8 mouse cellular contexts compared by ENCODE assay signal in genomic region chr19:59418024-59418423, GRCm38 (mm10). TPM values are rescaled to one million over a fixed set of nuclear protein-coding genes. Genes with fewer than 3 reads are reported as not detected.
DNase-seq lines count a peak whose midpoint lies in the region; ATAC-seq and TF ChIP-seq lines count a peak whose summit lies in the region.

No protein-coding gene starts in this region.

- TF ChIP-seq CTCF in spleen, adult 2 months (IDR thresholded peaks at IDR 0.05; ENCODE audit: extremely low read depth, insufficient read depth, insufficient read length, insufficient replicate concordance), result peak; percentile 89

- H3K4me1 ChIP-seq in embryonic facial prominence, embryonic 10.5 days, result peaks cover 24% of the 10 kb centered on the region
- H3K4me1 ChIP-seq in midbrain, embryonic 16.5 days (ENCODE audit: control insufficient read depth, insufficient read depth, low read length), result no peaks in the 10 kb centered on the region
- no peaks in the 10 kb centered on the region for H3K4me1 ChIP-seq in spleen, adult 2 months (ENCODE audit: control insufficient read depth, insufficient read depth, insufficient read length)

- intact Hi-C loops in left cerebral cortex, postnatal 4 days (cut with DNase I), result loop anchor here (10.0 kb wide), 1 partner anchor 1017 kb away; no protein-coding TSS in a partner anchor

- H3K4me3 ChIP-seq in embryonic facial prominence, embryonic 10.5 days, result no peak overlapping the region
- H3K4me3 ChIP-seq in midbrain, embryonic 16.5 days (ENCODE audit: low read depth, low read length), result 0 out of 2 replicates have a peak overlapping the region, but pooled peaks have one; percentile 13
- H3K4me3 ChIP-seq in spleen, adult 2 months (ENCODE audit: extremely low read depth, insufficient read depth, insufficient read length), result no peak overlapping the region

- TF ChIP-seq POLR2A in spleen, adult 2 months (IDR thresholded peaks at IDR 0.05; ENCODE audit: low read depth, low read length), result no peak

- H3K9ac ChIP-seq in midbrain, embryonic 16.5 days (ENCODE audit: low read depth, low read length), result no peak overlapping the region

- no peaks in the 10 kb centered on the region for H3K9me3 ChIP-seq in embryonic facial prominence, embryonic 10.5 days
- no peaks in the 10 kb centered on the region for H3K9me3 ChIP-seq in midbrain, embryonic 16.5 days (replicated peaks; ENCODE audit: control insufficient read depth, low read length, poor library complexity, severe bottlenecking)

- peaks cover 53% of the 10 kb centered on the region for H3K27me3 ChIP-seq in embryonic facial prominence, embryonic 10.5 days (replicated peaks; ENCODE audit: low read depth, poor library complexity, severe bottlenecking)
- H3K27me3 ChIP-seq in midbrain, embryonic 16.5 days (ENCODE audit: control insufficient read depth, insufficient read depth, low read depth, low read length), result peaks cover 4% of the 10 kb centered on the region; the same call in 1 of the 2 replicates
- no peaks in the 10 kb centered on the region; the same call in 1 of the 2 replicates for H3K27me3 ChIP-seq in spleen, adult 2 months (ENCODE audit: control insufficient read depth, insufficient read depth, low read length)

- no peak overlapping the region for H3K27ac ChIP-seq in embryonic facial prominence, embryonic 10.5 days (replicated peaks)
- no peak overlapping the region for H3K27ac ChIP-seq in midbrain, embryonic 16.5 days (ENCODE audit: low read length)
- no peak overlapping the region for H3K27ac ChIP-seq in spleen, adult 2 months (ENCODE audit: insufficient read depth, low read length)

- H3K4me2 ChIP-seq in midbrain, embryonic 16.5 days (ENCODE audit: low read length), result peak overlapping the region; percentile 47

- WGBS in embryonic facial prominence, embryonic 10.5 days, result 4% methylated on average over 15 of the region's 15 CpGs
- WGBS in midbrain, embryonic 16.5 days, result 2% methylated on average over 15 of the region's 15 CpGs
- WGBS in spleen, adult 2 months, result 4% methylated on average over 15 of the region's 15 CpGs

- peak; percentile 89 for ATAC-seq in midbrain, embryonic 16.5 days

- peak; percentile 78 for DNase-seq in 416B (ENCODE audit: low read depth)
- DNase-seq in adrenal gland, postnatal 14 days, result peak; percentile 93
- peak; percentile 92 for DNase-seq in embryonic facial prominence, embryonic 10.5 days (ENCODE audit: low spot score)
- DNase-seq in gastrocnemius, postnatal 4 days (ENCODE audit: low spot score in 2 of 2), result peak; percentile 70 to 86
- peak; percentile 87 for DNase-seq in kidney, adult 18-20 months
- DNase-seq in left cerebral cortex, postnatal 4 days, result peak; percentile 89
- DNase-seq in spleen, adult 2 months (ENCODE audit: low read depth in 1 of 2, low spot score in 2 of 2), result peak; percentile 45 to 79

- H3K36me3 ChIP-seq in embryonic facial prominence, embryonic 10.5 days (replicated peaks), result no peaks in the 10 kb centered on the region
- no peaks in the 10 kb centered on the region for H3K36me3 ChIP-seq in midbrain, embryonic 16.5 days (ENCODE audit: control insufficient read depth, insufficient read depth, low read length)
- no peaks in the 10 kb centered on the region for H3K36me3 ChIP-seq in spleen, adult 2 months (ENCODE audit: control insufficient read depth, insufficient read depth, low read length)

RNA-seq across cellular contexts. Expression of gene Emx2, which starts 40.1 kb away (rescaled TPM):
- not detected in 2 replicates for total RNA-seq in adrenal gland, postnatal 14 days (2021)
- polyA plus RNA-seq in embryonic facial prominence, embryonic 10.5 days (2016; fragmentation: Nextera tagmentation; extraction: Ambion mirVana), result 8.0 and 12.1 TPM in 2 replicates
- 1 to 10 TPM; 1.2 to 2.2 TPM for total RNA-seq in gastrocnemius, postnatal 4 days (2021)
- total RNA-seq in left cerebral cortex, postnatal 4 days (2021), result 10 to 100 TPM in 1 of 2 experiments, 1 to 10 TPM in 1; 9.1 to 12.7 TPM
- 10.8 and 14.2 TPM in 2 replicates for polyA plus RNA-seq in midbrain, embryonic 16.5 days (2015; fragmentation: Nextera tagmentation; extraction: Ambion mirVana)
- not detected in 2 replicates for polyA plus RNA-seq in spleen, adult 2 months (2012; rRNA removed)
